Mouse (Mus musculus) hindbrain, embryonic 16.5 days (tissue): ENCODE data around the gene Catsperz. TPM values are rescaled to one million over a fixed set of nuclear protein-coding genes. Genes with fewer than 3 reads are reported as not detected.

Experiments used
- ATAC-seq: fragments of 200-750 bp; cut with Nextera tagmentation; 2 replicates; pipeline ENCODE4 v1.8.0; 2017; ENCODE audit warnings: moderate TSS enrichment, moderate library complexity
- H3K27ac ChIP-seq: fragments of 300-500 bp; sonication (generic); 2 replicates; pipeline ENCODE4 v1.5.1; 2014; ENCODE audit warnings: low read depth, mild to moderate bottlenecking, control low read depth, low read length, moderate library complexity
- H3K27me3 ChIP-seq: fragments of 300-500 bp; sonication (generic); replicated peaks from 2 replicates; pipeline ENCODE4 v1.6.1; 2014; ENCODE audit warnings: low read length; ENCODE audit not compliant: control insufficient read depth, insufficient read depth
- H3K36me3 ChIP-seq: fragments of 300-500 bp; sonication (generic); 2 replicates; pipeline ENCODE4 v1.6.1; 2014; ENCODE audit warnings: mild to moderate bottlenecking, low read length, moderate library complexity, mixed read lengths; ENCODE audit not compliant: control insufficient read depth, insufficient read depth
- H3K4me1 ChIP-seq: fragments of 300-500 bp; sonication (generic); 2 replicates; pipeline ENCODE4 v1.6.1; 2014; ENCODE audit warnings: low read depth, low read length; ENCODE audit not compliant: control insufficient read depth, insufficient read depth
- H3K4me2 ChIP-seq: fragments of 300-500 bp; sonication (generic); 2 replicates; pipeline ENCODE4 v1.6.1; 2014; ENCODE audit warnings: mild to moderate bottlenecking, low read length, control low read depth, moderate library complexity
- H3K4me3 ChIP-seq: fragments of 300-500 bp; sonication (generic); 2 replicates; pipeline ENCODE4 v1.5.1; 2014; ENCODE audit warnings: mild to moderate bottlenecking, low read length, control low read depth, moderate library complexity
- H3K9ac ChIP-seq: fragments of 300-500 bp; sonication (generic); 2 replicates; pipeline ENCODE4 v1.6.1; 2014; ENCODE audit warnings: low read depth, mild to moderate bottlenecking, control low read depth, low read length, moderate library complexity
- H3K9me3 ChIP-seq: fragments of 300-500 bp; sonication (generic); 2 replicates; pipeline ENCODE4 v1.6.1; 2014; ENCODE audit warnings: mild to moderate bottlenecking, low read length, moderate library complexity; ENCODE audit not compliant: control insufficient read depth
- WGBS: fragments of 180-500 bp; shearing (Covaris S2); extraction: QIAGEN DNeasy Blood & Tissue Kit; methylation state at CpG from one replicate; pipeline ENCODE4 v1.1.7; 2014; 5-methylcytosine and 5-hydroxymethylcytosine counted together
- polyA plus RNA-seq: library from polyadenylated mRNA; unstranded; fragments of >200 nt; fragmentation: Nextera tagmentation; extraction: Ambion mirVana; gene quantifications from 2 replicates; pipeline ENCODE4 v1.2.1, GENCODE M21; 2015

Catsperz gene
- polyA plus RNA-seq, 1 experiment from 2014 or later: 3.3 TPM

DNA sequence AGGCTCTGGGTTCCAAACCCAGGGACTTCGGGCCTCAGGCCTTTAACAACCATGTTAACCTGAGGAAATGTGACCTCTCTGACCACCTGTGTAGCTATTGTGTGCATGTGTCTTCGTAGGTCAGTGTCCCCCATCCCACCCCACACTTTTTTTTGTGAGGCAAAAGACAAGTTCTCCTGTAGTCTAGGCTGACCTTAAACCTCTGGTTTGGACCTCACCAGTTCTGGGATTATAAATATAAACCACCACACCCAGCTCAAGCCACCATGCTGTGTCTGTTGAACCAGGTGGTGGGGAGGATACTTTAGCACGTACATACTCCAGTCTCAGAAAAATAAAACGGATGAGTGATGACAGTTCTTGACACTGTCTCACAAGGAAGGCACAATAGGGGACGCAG is 24.8 kb upstream of the Catsperz start:
- Histone ChIP-seq H3K27me3 (no peaks in the 10 kb centered on the region), H3K4me3 (peak overlapping the region; percentile 61), H3K36me3 (no peaks in the 10 kb centered on the region; the same call in 1 of the 2 replicates), H3K4me1 (peaks cover 19% of the 10 kb centered on the region), H3K4me2 (peak overlapping the region; percentile 98), H3K27ac (peak overlapping the region; percentile 96), H3K9ac (peak overlapping the region; percentile 81), H3K9me3 (no peaks in the 10 kb centered on the region)
- ATAC-seq: no peak
- WGBS: 37% methylated on average over 5 of the region's 5 CpGs

DNA sequence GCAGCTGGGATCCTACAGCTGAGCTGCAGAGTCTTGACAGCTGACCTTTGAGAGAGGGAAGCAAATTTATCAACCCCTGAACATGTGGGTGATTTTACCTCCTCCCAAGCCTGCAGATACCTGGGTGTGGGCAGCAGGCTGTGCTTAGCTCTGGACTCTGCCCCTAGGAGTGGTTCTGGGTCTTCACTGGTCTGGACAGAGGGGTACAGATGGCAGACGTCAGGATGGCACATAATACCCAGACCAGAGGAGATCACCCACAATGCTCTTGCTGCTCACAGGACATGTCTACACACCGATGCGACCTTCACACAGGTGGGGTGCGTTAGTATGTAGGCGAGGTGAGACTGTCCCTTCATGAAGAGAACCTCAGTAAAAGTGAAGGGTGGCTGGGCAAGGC is 24.4 kb upstream of the Catsperz start:
- no peaks in the 10 kb centered on the region; the same call in 1 of the 2 replicates for H3K36me3 ChIP-seq
- no peak overlapping the region for H3K4me2 ChIP-seq
- peaks cover 19% of the 10 kb centered on the region for H3K4me1 ChIP-seq
- H3K4me3 ChIP-seq: no peak overlapping the region
- H3K27me3 ChIP-seq: no peaks in the 10 kb centered on the region
- no peak for ATAC-seq
- no peaks in the 10 kb centered on the region for H3K9me3 ChIP-seq
- no peak overlapping the region for H3K27ac ChIP-seq
- 92% methylated on average over 5 of the region's 5 CpGs for WGBS
- H3K9ac ChIP-seq: no peak overlapping the region

- 64% methylated on average over 4 of the region's 4 CpGs for WGBS
- ATAC-seq: no peak
- H3K9ac ChIP-seq: no peak overlapping the region
- H3K27me3 ChIP-seq: no peaks in the 10 kb centered on the region
- no peaks in the 10 kb centered on the region; the same call in 1 of the 2 replicates for H3K36me3 ChIP-seq
- H3K4me3 ChIP-seq: no peak overlapping the region
- H3K4me1 ChIP-seq: peaks cover 20% of the 10 kb centered on the region
- H3K9me3 ChIP-seq: no peaks in the 10 kb centered on the region
- no peak overlapping the region for H3K4me2 ChIP-seq
- H3K27ac ChIP-seq: no peak overlapping the region
These were observed 23.0 kb upstream of the Catsperz start for GRCm38 (mm10) chr19:6948186-6948585.

DNA sequence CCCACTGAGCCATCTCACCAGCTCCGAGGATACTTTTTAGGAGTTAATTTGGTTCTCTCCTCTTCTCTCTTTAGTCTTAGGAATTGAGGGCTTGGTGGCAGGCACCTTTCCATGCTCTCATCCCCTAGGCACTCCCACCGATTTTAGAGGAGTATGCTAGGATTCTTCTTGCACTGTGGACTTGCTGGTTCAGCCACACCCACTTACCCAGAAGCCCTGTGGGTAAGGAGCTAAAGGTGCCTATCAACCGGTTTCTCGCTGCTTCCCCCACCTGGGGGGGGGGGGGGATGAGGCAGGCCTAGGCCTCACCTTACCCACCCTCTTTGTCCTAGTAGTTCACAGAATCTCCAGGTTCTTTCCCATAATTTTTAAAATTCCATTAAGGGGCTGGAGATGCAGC is 22.6 kb upstream of the Catsperz start:
- Histone ChIP-seq H3K36me3 (no peaks in the 10 kb centered on the region; the same call in 1 of the 2 replicates), H3K4me1 (peaks cover 20% of the 10 kb centered on the region), H3K9ac (no peak overlapping the region), H3K27ac (no peak overlapping the region), H3K4me2 (no peak overlapping the region), H3K27me3 (no peaks in the 10 kb centered on the region), H3K4me3 (no peak overlapping the region), H3K9me3 (no peaks in the 10 kb centered on the region)
- WGBS: 56% methylated on average over 4 of the region's 4 CpGs
- no peak for ATAC-seq

- H3K27ac ChIP-seq: no peak overlapping the region
- no peak overlapping the region for H3K9ac ChIP-seq
- 94% methylated on average over 6 of the region's 6 CpGs for WGBS
- no peaks in the 10 kb centered on the region for H3K27me3 ChIP-seq
- H3K9me3 ChIP-seq: no peaks in the 10 kb centered on the region
- no peak overlapping the region for H3K4me3 ChIP-seq
- peaks cover 29% of the 10 kb centered on the region for H3K4me1 ChIP-seq
- no peak for ATAC-seq
- H3K4me2 ChIP-seq: no peak overlapping the region
- no peaks in the 10 kb centered on the region; the same call in 1 of the 2 replicates for H3K36me3 ChIP-seq
These were observed 18.5 kb upstream of the Catsperz start for GRCm38 (mm10) chr19:6943709-6944108.

- Histone ChIP-seq H3K27ac (peak overlapping the region; percentile 97), H3K36me3 (no peaks in the 10 kb centered on the region; the same call in 1 of the 2 replicates), H3K4me3 (peak overlapping the region; percentile 86), H3K27me3 (no peaks in the 10 kb centered on the region), H3K9ac (peak overlapping the region; percentile 95), H3K4me1 (peaks cover 35% of the 10 kb centered on the region), H3K9me3 (no peaks in the 10 kb centered on the region), H3K4me2 (peak overlapping the region; percentile 76)
- peak; percentile 5; the same call in 1 of the 2 replicates for ATAC-seq
- 23% methylated on average over 5 of the region's 5 CpGs for WGBS
These were observed 17.6 kb upstream of the Catsperz start for GRCm38 (mm10) chr19:6942764-6943163.

DNA sequence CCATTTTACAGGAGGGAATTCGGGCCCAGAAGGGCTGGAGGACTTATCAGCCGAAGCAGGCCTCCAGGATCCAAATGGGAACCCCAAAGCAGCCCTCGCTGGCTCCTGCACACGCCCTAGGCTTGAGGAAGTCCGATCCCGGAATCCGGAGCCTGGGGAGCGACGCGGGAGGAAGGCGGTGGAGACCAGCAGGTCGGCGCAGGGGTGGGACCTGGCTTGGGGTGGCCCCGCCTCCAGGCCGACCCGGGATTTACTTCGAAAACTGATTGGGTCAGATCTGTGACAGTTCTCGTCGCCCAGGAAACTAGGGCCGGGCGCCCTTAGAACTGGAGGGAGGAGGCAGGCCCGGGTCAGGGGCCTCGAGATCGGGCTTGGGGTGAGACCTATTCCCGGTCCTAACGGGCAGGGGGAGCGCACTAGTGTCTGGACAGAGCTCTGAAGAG is 17.1 kb upstream of the Catsperz start, which contains the start of gene Gpr137:
TSS of gene Gpr137 (minus strand) at position 232 of the 443 bp plus-strand sequence.
- Histone ChIP-seq H3K4me2 (peak within 1 kb of the TSS; percentile 76), H3K36me3 (no peaks in the 10 kb centered on the region; the same call in 1 of the 2 replicates), H3K9me3 (no peaks in the 10 kb centered on the region), H3K27ac (peak within 1 kb of the TSS; percentile 97), H3K27me3 (no peaks in the 10 kb centered on the region; the same call in 1 of the 2 replicates), H3K9ac (peak within 1 kb of the TSS; percentile 95), H3K4me3 (peak within 1 kb of the TSS; percentile 86), H3K4me1 (peaks cover 35% of the 10 kb centered on the region)
- under 1% methylated on average over 27 of the region's 27 CpGs for WGBS
- ATAC-seq: peak; percentile 81

DNA sequence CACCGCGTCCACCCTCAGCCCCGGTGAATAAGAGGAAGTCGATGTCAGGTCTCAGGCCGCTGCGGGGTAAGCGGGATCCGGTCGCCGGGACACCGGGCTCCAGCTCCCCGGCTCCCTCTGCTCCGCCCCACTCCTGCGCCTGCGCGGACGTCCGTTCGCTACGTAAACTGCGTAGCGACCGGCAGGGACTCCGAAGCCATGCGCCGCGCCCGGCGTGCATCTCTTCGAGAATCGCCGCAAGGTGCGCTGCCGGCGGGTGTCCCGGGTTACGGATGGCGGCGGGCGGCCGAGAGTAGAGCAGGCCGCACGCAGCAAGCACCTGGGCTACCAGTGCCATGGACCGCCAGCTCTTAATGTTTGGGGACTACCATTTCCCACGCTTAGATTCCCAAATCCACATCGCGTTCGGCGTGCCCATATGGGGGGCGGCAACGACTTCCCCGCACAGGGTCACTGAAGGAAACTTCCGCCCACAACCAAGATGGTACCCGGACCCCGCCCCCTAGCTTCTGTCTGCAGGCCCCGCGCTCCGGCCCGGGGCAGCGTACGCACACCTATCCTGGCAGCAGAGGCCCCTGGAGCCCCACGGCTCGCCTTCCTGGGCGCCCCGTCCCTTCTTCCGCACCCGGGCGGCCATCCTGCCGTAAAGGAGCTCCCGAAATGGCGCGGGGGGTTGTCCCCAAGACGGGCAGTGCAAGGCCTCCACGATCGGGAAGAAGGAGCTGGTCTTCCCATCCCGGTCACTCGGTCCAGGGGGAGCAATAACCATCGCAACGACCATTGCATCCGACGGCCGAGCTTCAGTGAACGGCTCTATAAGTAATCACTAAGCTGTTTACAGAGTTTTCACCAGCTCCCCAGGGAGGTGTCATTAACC is 16.4 kb upstream of the Catsperz start, which contains the start of gene Bad:
TSS of gene Bad (plus strand) at position 490 of the 877 bp plus-strand sequence.
- Histone ChIP-seq H3K27me3 (peaks cover 3% of the 10 kb centered on the region; the same call in 1 of the 2 replicates), H3K27ac (peak within 1 kb of the TSS; percentile 97), H3K4me1 (peaks cover 35% of the 10 kb centered on the region), H3K36me3 (no peaks in the 10 kb centered on the region), H3K4me2 (peak within 1 kb of the TSS; percentile 76), H3K4me3 (peak within 1 kb of the TSS; percentile 86), H3K9ac (peak within 1 kb of the TSS; percentile 95), H3K9me3 (no peaks in the 10 kb centered on the region)
- under 1% methylated on average over 82 of the region's 83 CpGs for WGBS
- peak; percentile 83 for ATAC-seq
